Mouse (Mus musculus) ES-E14 (cell line): ENCODE data around the gene Kif26a. TPM values are rescaled to one million over a fixed set of nuclear protein-coding genes. Genes with fewer than 3 reads are reported as not detected.

ENCODE experiments used
- DNase-seq: peaks from one replicate; pipeline ENCODE4 v3.0.0-alpha.2; 2013; ENCODE audit warnings: low read depth, low spot score
- H3K27ac ChIP-seq: 2 replicates; pipeline ENCODE4 v1.5.1; 2012; ENCODE audit warnings: low read depth, mild to moderate bottlenecking, low read length, moderate library complexity, mixed read lengths; ENCODE audit not compliant: poor library complexity, insufficient read depth, severe bottlenecking
- H3K36me3 ChIP-seq: 2 replicates; pipeline ENCODE4 v1.6.1; 2012; ENCODE audit warnings: mild to moderate bottlenecking, low read length, moderate library complexity, mixed read lengths; ENCODE audit not compliant: control insufficient read depth, poor library complexity, insufficient read depth, severe bottlenecking
- H3K4me1 ChIP-seq, 2 experiments: fragments of 150-350 bp in 1 of 2; sonication (generic) in 1 of 2; 2 replicates each; pipeline ENCODE4 v1.6.1; 2012; ENCODE audit warnings: low read length in 2 of 2, mild to moderate bottlenecking in 1 of 2, mixed read lengths in 1 of 2; ENCODE audit not compliant: control insufficient read depth in 2 of 2, insufficient read depth in 2 of 2, poor library complexity in 1 of 2
- H3K4me3 ChIP-seq, 2 experiments: fragments of 150-350 bp in 1 of 2; sonication (generic) in 1 of 2; 2 replicates each; pipeline ENCODE4 v1.5.1; 2012; ENCODE audit warnings: low read length in 2 of 2, low read depth in 1 of 2, mild to moderate bottlenecking in 1 of 2, mixed read lengths in 1 of 2; ENCODE audit not compliant: insufficient read depth in 1 of 2, poor library complexity in 1 of 2, severe bottlenecking in 1 of 2
- H3K9ac ChIP-seq: 2 replicates; pipeline ENCODE4 v1.6.1; 2012; ENCODE audit warnings: low read depth, mild to moderate bottlenecking, low read length, mixed read lengths; ENCODE audit not compliant: poor library complexity, insufficient read depth, severe bottlenecking
- H3K9me3 ChIP-seq: fragments of 150-350 bp; sonication (generic); 2 replicates; pipeline ENCODE4 v1.6.1; 2012; ENCODE audit warnings: low read depth, mild to moderate bottlenecking, low read length; ENCODE audit not compliant: control insufficient read depth, insufficient read depth
- CHD2 ChIP-seq: IDR thresholded peaks from 2 replicates; pipeline ENCODE4 v1.6.1; 2014; ENCODE audit warnings: mild to moderate bottlenecking, low read depth, low read length, inconsistent platforms
- HCFC1 ChIP-seq: IDR thresholded peaks from 2 replicates; pipeline ENCODE4 v1.6.1; 2012; ENCODE audit warnings: low read length, inconsistent platforms, borderline replicate concordance; ENCODE audit not compliant: insufficient read depth
- MAFK ChIP-seq: IDR thresholded peaks from 2 replicates; pipeline ENCODE4 v1.6.1; 2014; ENCODE audit warnings: mild to moderate bottlenecking, low read depth, low read length, inconsistent platforms; ENCODE audit not compliant: insufficient read depth
- ZC3H11A ChIP-seq: IDR thresholded peaks from 2 replicates; pipeline ENCODE4 v1.6.1; 2012; ENCODE audit warnings: low read depth, mild to moderate bottlenecking, inconsistent platforms, low read length, borderline replicate concordance
- ZNF384 ChIP-seq: IDR thresholded peaks from 2 replicates; pipeline ENCODE4 v1.6.1; 2012; ENCODE audit warnings: low read depth, low read length, inconsistent platforms
- in situ Hi-C, 2 experiments: fragments of 600-800 bp; cut with MboI; formaldehyde crosslinking; loops; one replicate each; pipeline ENCODE4 v1.15.1; 2025; ENCODE audit warnings: low sequenced_read_pairs in 2 of 2, inconsistent platforms in 1 of 2; ENCODE audit not compliant: unreplicated experiment in 2 of 2
- total RNA-seq: library from RNA; depleted of rRNA; stranded (reverse); fragments of 300-350 nt; gene quantifications from 2 replicates; pipeline ENCODE4 v1.2.3, GENCODE M21; 2012

The Kif26a gene
- total RNA-seq, 1 experiment, result 6.1 TPM

GRCm38 (mm10) chr12:112171657-112172056 is 25.6 kb downstream of the Kif26a start:
- no peak overlapping the region for H3K4me3 ChIP-seq
- DNase-seq, result no peak
- H3K27ac ChIP-seq, result no peak overlapping the region
- H3K9me3 ChIP-seq, result no peaks in the 10 kb centered on the region
- TF ChIP-seq MAFK (no peak), ZC3H11A (no peak), CHD2 (no peak), ZNF384 (no peak), HCFC1 (no peak)
- H3K4me1 ChIP-seq, result peaks cover 0 to 41% of the 10 kb centered on the region in 2 experiments; a peak in 1 of 4 replicates
- in situ Hi-C loops, result no loop called here
- peaks cover 8% of the 10 kb centered on the region; the same call in 1 of the 2 replicates for H3K36me3 ChIP-seq
- H3K9ac ChIP-seq, result no peak overlapping the region

- 0 out of 4 replicates have a peak overlapping the region, but pooled peaks of 1 of the 2 experiments have one; percentile 19 for H3K4me3 ChIP-seq
- no peak for DNase-seq
- in situ Hi-C loops, result no loop called here
- H3K4me1 ChIP-seq, result peaks cover 0 to 41% of the 10 kb centered on the region in 2 experiments; a peak in 1 of 4 replicates
- no peak for TF ChIP-seq CHD2
- TF ChIP-seq ZC3H11A, result no peak
- TF ChIP-seq MAFK, result no peak
- no peak for TF ChIP-seq HCFC1
- no peak for TF ChIP-seq ZNF384
- peaks cover 10% of the 10 kb centered on the region; the same call in 1 of the 2 replicates for H3K36me3 ChIP-seq
- no peaks in the 10 kb centered on the region for H3K9me3 ChIP-seq
- no peak overlapping the region for H3K9ac ChIP-seq
- H3K27ac ChIP-seq, result no peak overlapping the region
Measured at GRCm38 (mm10) chr12:112172214-112172613, 26.2 kb downstream of the Kif26a start.

GRCm38 (mm10) chr12:112177679-112178078 is 31.7 kb downstream of the Kif26a start:
- no peaks in the 10 kb centered on the region for H3K9me3 ChIP-seq
- in situ Hi-C loops, result no loop called here
- H3K27ac ChIP-seq, result no peak overlapping the region
- no peak overlapping the region for H3K4me3 ChIP-seq
- peaks cover 12% of the 10 kb centered on the region; the same call in 1 of the 2 replicates for H3K36me3 ChIP-seq
- H3K9ac ChIP-seq, result no peak overlapping the region
- H3K4me1 ChIP-seq, result peaks cover 0 to 22% of the 10 kb centered on the region in 2 experiments; a peak in 1 of 4 replicates
- no peak for TF ChIP-seq MAFK
- no peak for TF ChIP-seq ZC3H11A
- no peak for TF ChIP-seq ZNF384
- no peak for TF ChIP-seq HCFC1
- no peak for TF ChIP-seq CHD2
- DNase-seq, result no peak

GRCm38 (mm10) chr12:112179687-112180086 is 33.7 kb downstream of the Kif26a start:
- Histone ChIP-seq H3K9ac (no peak overlapping the region), H3K36me3 (peaks cover 12% of the 10 kb centered on the region; the same call in 1 of the 2 replicates), H3K9me3 (no peaks in the 10 kb centered on the region), H3K4me3 (no peak overlapping the region), H3K27ac (no peak overlapping the region), H3K4me1 (peaks cover 0 to 6% of the 10 kb centered on the region in 2 experiments; a peak in 1 of 4 replicates)
- in situ Hi-C loops, result no loop called here
- no peak for TF ChIP-seq MAFK
- no peak for TF ChIP-seq ZNF384
- TF ChIP-seq HCFC1, result no peak
- no peak for TF ChIP-seq ZC3H11A
- no peak for DNase-seq
